Mouse (Mus musculus): Measurements from ENCODE around the gene Flii. TPM values are rescaled to one million over a fixed set of nuclear protein-coding genes. Genes with fewer than 3 reads are reported as not detected.

Flii gene
- total and polyA plus RNA-seq, 3 experiments: 71.8 to 111 TPM; not detected in 1

DNA sequence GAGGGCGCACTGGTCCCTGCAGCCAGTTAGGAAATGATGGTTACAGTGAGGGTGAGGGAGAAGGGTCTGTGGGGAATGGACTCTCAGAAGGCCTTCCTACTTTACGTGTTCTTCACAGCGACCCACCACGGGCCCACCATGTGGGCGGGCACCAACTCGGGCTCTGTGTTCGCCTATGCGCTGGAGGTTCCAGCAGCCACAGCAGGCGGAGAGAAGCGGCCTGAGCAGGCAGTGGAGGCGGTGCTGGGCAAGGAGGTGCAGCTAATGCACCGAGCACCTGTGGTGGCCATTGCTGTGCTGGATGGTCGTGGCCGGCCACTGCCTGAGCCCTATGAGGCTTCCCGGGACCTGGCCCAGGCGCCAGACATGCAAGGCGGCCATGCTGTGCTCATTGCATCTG is 15.8 kb downstream of the Flii start:
- no peak for TF ChIP-seq ETS1 (IDR thresholded peaks at IDR 0.05; ENCODE audit: low read depth, low read length)
- TF ChIP-seq ZKSCAN1 (IDR thresholded peaks at IDR 0.05; ENCODE audit: low read depth, low read length): no peak
- no peak for TF ChIP-seq KAT2A (conservative IDR thresholded peaks at IDR 0.05; ENCODE audit: low read depth, low read length)
- TF ChIP-seq EP300 (IDR thresholded peaks at IDR 0.05; ENCODE audit: low read depth in 1 of 2, low read length in 2 of 2): no peak
- TF ChIP-seq CHD1 (IDR thresholded peaks at IDR 0.05; ENCODE audit: low read depth, low read length): no peak
- TF ChIP-seq CTCF (IDR thresholded peaks at IDR 0.05 in 2 of 3, conservative IDR thresholded peaks at IDR 0.05 in 1 of 3; ENCODE audit: control insufficient read depth in 1 of 3, insufficient read depth in 1 of 3, low read depth in 2 of 3, low read length in 3 of 3, poor library complexity in 1 of 3, severe bottlenecking in 1 of 3): no peak
- no peak for TF ChIP-seq TAL1 (IDR thresholded peaks at IDR 0.05; ENCODE audit: low read length)
- no peaks in the 10 kb centered on the region for H3K4me1 ChIP-seq (ENCODE audit: control insufficient read depth in 1 of 2, insufficient read depth in 2 of 2, low read length in 2 of 2)
- H3K79me2 ChIP-seq (ENCODE audit: control insufficient read depth, insufficient read depth, low read length, poor library complexity): no peaks in the 10 kb centered on the region
- no peak for DNase-seq (ENCODE audit: low read depth, low spot score)
- no peaks in the 10 kb centered on the region for H3K27me3 ChIP-seq (ENCODE audit: control insufficient read depth in 1 of 2, insufficient read depth in 2 of 2, low read length in 2 of 2)
- H3K36me3 ChIP-seq (ENCODE audit: control insufficient read depth in 1 of 2, insufficient read depth in 2 of 2, low read length in 2 of 2): peaks cover 0 to 3% of the 10 kb centered on the region in 2 experiments; a peak in 1 of 4 replicates
- no peaks in the 10 kb centered on the region for H3K9me3 ChIP-seq (replicated peaks; ENCODE audit: insufficient read depth, low read length)
- H3K4me3 ChIP-seq (ENCODE audit: control insufficient read depth in 1 of 2, insufficient read depth in 1 of 2, low read depth in 2 of 2, low read length in 2 of 2): no peak overlapping the region
- H3K27ac ChIP-seq (ENCODE audit: control insufficient read depth, low read depth, low read length): no peak overlapping the region
- no peak overlapping the region for H3K9ac ChIP-seq (ENCODE audit: control insufficient read depth, low read depth, low read length, poor library complexity, severe bottlenecking)

- Histone ChIP-seq H3K9me3 (replicated peaks; ENCODE audit: insufficient read depth, low read length) (no peaks in the 10 kb centered on the region), H3K9ac (ENCODE audit: control insufficient read depth, low read depth, low read length, poor library complexity, severe bottlenecking) (no peak overlapping the region), H3K4me1 (ENCODE audit: control insufficient read depth in 1 of 2, insufficient read depth in 2 of 2, low read length in 2 of 2) (no peaks in the 10 kb centered on the region), H3K27ac (ENCODE audit: control insufficient read depth, low read depth, low read length) (no peak overlapping the region), H3K27me3 (ENCODE audit: control insufficient read depth in 1 of 2, insufficient read depth in 2 of 2, low read length in 2 of 2) (no peaks in the 10 kb centered on the region), H3K36me3 (ENCODE audit: control insufficient read depth in 1 of 2, insufficient read depth in 2 of 2, low read length in 2 of 2) (peaks cover 0 to 3% of the 10 kb centered on the region in 2 experiments; a peak in 1 of 4 replicates), H3K4me3 (ENCODE audit: control insufficient read depth in 1 of 2, insufficient read depth in 1 of 2, low read depth in 2 of 2, low read length in 2 of 2) (no peak overlapping the region), H3K79me2 (ENCODE audit: control insufficient read depth, insufficient read depth, low read length, poor library complexity) (no peaks in the 10 kb centered on the region)
- no peak for DNase-seq (ENCODE audit: low read depth, low spot score)
- TF ChIP-seq USF1 (IDR thresholded peaks at IDR 0.05; ENCODE audit: low read depth, low read length): no peak
- TF ChIP-seq RCOR1 (IDR thresholded peaks at IDR 0.05; ENCODE audit: low read depth, low read length): no peak
- TF ChIP-seq ELF1 (IDR thresholded peaks at IDR 0.05; ENCODE audit: low read depth, low read length): no peak
- TF ChIP-seq POLR2AphosphoS5 (IDR thresholded peaks at IDR 0.05; ENCODE audit: borderline replicate concordance, low read depth, low read length): no peak
- no peak for TF ChIP-seq KAT2A (conservative IDR thresholded peaks at IDR 0.05; ENCODE audit: low read depth, low read length)
- TF ChIP-seq ETS1 (IDR thresholded peaks at IDR 0.05; ENCODE audit: low read depth, low read length): no peak
- TF ChIP-seq NRF1 (IDR thresholded peaks at IDR 0.05; ENCODE audit: insufficient read depth, low read depth, low read length, poor library complexity, severe bottlenecking): no peak
Observed at GRCm38 (mm10) chr11:60709481-60710465, 17.3 kb downstream of the Flii start.

All from MEL (cell line).